Mouse (Mus musculus) hindbrain, embryonic 14.5 days (tissue): ENCODE measurements around the gene Cab39l. TPM values are rescaled to one million over a fixed set of nuclear protein-coding genes. Genes with fewer than 3 reads are reported as not detected.
A peak's percentile ranks its signal among the peaks of the same experiment; 100 is the strongest.
"Not testable (repeated sequence)": the region's sequence is repeated elsewhere in the genome, so short reads cannot be mapped to it uniquely, and the experiment has no call there.

Experiments used
- ATAC-seq: fragments of 200-750 bp; cut with Nextera tagmentation; 2 replicates; pipeline ENCODE4 v1.8.0; 2017; ENCODE audit warnings: moderate number of reproducible peaks, mild to moderate bottlenecking, moderate TSS enrichment, moderate library complexity; ENCODE audit not compliant: low FRiP score
- DNase-seq: peaks from one replicate; pipeline ENCODE4 v3.0.0-alpha.2; 2015; ENCODE audit warnings: low spot score
- H3K27ac ChIP-seq: fragments of 300-500 bp; sonication (generic); 2 replicates; pipeline ENCODE4 v1.5.1; 2014; ENCODE audit warnings: mild to moderate bottlenecking, moderate library complexity
- H3K27me3 ChIP-seq: fragments of 300-500 bp; sonication (generic); 2 replicates; pipeline ENCODE4 v1.6.1; 2014; ENCODE audit warnings: mild to moderate bottlenecking, low read length, mixed read lengths; ENCODE audit not compliant: control insufficient read depth, insufficient read depth
- H3K36me3 ChIP-seq: fragments of 300-500 bp; sonication (generic); replicated peaks from 2 replicates; pipeline ENCODE4 v1.6.1; 2014; ENCODE audit not compliant: control insufficient read depth, insufficient read depth
- H3K4me1 ChIP-seq: fragments of 300-500 bp; sonication (generic); replicated peaks from 2 replicates; pipeline ENCODE4 v1.6.1; 2014; ENCODE audit warnings: antibody characterized with exemption, low read length, mixed read lengths; ENCODE audit not compliant: control insufficient read depth, insufficient read depth
- H3K4me2 ChIP-seq: fragments of 300-500 bp; sonication (generic); replicated peaks from 2 replicates; pipeline ENCODE4 v1.6.1; 2014; ENCODE audit warnings: mild to moderate bottlenecking, moderate library complexity
- H3K4me3 ChIP-seq: fragments of 300-500 bp; sonication (generic); replicated peaks from 2 replicates; pipeline ENCODE4 v1.5.1; 2014; ENCODE audit warnings: mild to moderate bottlenecking, low read length
- H3K9ac ChIP-seq: fragments of 300-500 bp; sonication (generic); 2 replicates; pipeline ENCODE4 v1.6.1; 2014
- H3K9me3 ChIP-seq: fragments of 300-500 bp; sonication (generic); 2 replicates; pipeline ENCODE4 v1.6.1; 2016; ENCODE audit warnings: low read length; ENCODE audit not compliant: control insufficient read depth
- WGBS: fragments of 180-500 bp; shearing (Covaris S2); extraction: QIAGEN DNeasy Blood & Tissue Kit; methylation state at CpG from one replicate; pipeline ENCODE4 v1.1.7; 2014; 5-methylcytosine and 5-hydroxymethylcytosine counted together
- polyA plus RNA-seq: library from polyadenylated mRNA; unstranded; fragments of >200 nt; fragmentation: Nextera tagmentation; extraction: Ambion mirVana; gene quantifications from 2 replicates; pipeline ENCODE4 v1.2.1, GENCODE M21; 2014

Gene Cab39l
- polyA plus RNA-seq, 1 experiment from 2014 or later: 32.2 TPM

- H3K36me3 ChIP-seq: no peaks in the 10 kb centered on the region
- H3K27me3 ChIP-seq: no peaks in the 10 kb centered on the region
- no peaks in the 10 kb centered on the region for H3K9me3 ChIP-seq
- 50% methylated on average over 14 of the region's 14 CpGs for WGBS
- H3K4me3 ChIP-seq: no peak overlapping the region
- no peak overlapping the region for H3K4me2 ChIP-seq
- no peaks in the 10 kb centered on the region for H3K4me1 ChIP-seq
- H3K27ac ChIP-seq: no peak overlapping the region
- no peak overlapping the region for H3K9ac ChIP-seq
- DNase-seq: peak; percentile 80
- ATAC-seq: no peak
Observed at GRCm38 (mm10) chr14:59612920-59613625, 172.3 kb downstream of the Cab39l start.

- not testable (repeated sequence) for H3K27ac ChIP-seq, H3K9ac ChIP-seq, H3K4me2 ChIP-seq, H3K9me3 ChIP-seq, DNase-seq, ATAC-seq, H3K4me3 ChIP-seq, H3K4me1 ChIP-seq, H3K27me3 ChIP-seq, H3K36me3 ChIP-seq
- 88% methylated on average over 3 of the region's 3 CpGs for WGBS
Observed at GRCm38 (mm10) chr14:59614149-59614548, 173.4 kb downstream of the Cab39l start.

GRCm38 (mm10) chr14:59616802-59617201 is 176.0 kb downstream of the Cab39l start:
- no peaks in the 10 kb centered on the region for H3K9me3 ChIP-seq
- no peak overlapping the region for H3K4me2 ChIP-seq
- no peak overlapping the region for H3K9ac ChIP-seq
- no peaks in the 10 kb centered on the region for H3K4me1 ChIP-seq
- H3K27me3 ChIP-seq: no peaks in the 10 kb centered on the region
- H3K36me3 ChIP-seq: no peaks in the 10 kb centered on the region
- no peak for ATAC-seq
- no peak overlapping the region for H3K27ac ChIP-seq
- WGBS: 78% methylated on average over 7 of the region's 7 CpGs
- no peak for DNase-seq
- H3K4me3 ChIP-seq: no peak overlapping the region

GRCm38 (mm10) chr14:59624326-59624885 is 183.6 kb downstream of the Cab39l start:
- Histone ChIP-seq H3K9ac (no peak overlapping the region), H3K36me3 (no peaks in the 10 kb centered on the region), H3K4me1 (peaks cover 16% of the 10 kb centered on the region), H3K4me3 (no peak overlapping the region), H3K27me3 (peaks cover 11% of the 10 kb centered on the region), H3K4me2 (no peak overlapping the region), H3K9me3 (no peaks in the 10 kb centered on the region), H3K27ac (no peak overlapping the region)
- ATAC-seq (no peak), DNase-seq (no peak)
- WGBS: 42% methylated on average over 9 of the region's 9 CpGs

- Histone ChIP-seq H3K9me3 (no peaks in the 10 kb centered on the region), H3K4me1 (peaks cover 16% of the 10 kb centered on the region), H3K4me2 (peak within 1 kb of the TSS; percentile 67), H3K9ac (peak within 1 kb of the TSS; percentile 64), H3K4me3 (peak within 1 kb of the TSS; percentile 66), H3K36me3 (no peaks in the 10 kb centered on the region), H3K27ac (peak within 1 kb of the TSS; percentile 60), H3K27me3 (peaks cover 11% of the 10 kb centered on the region)
- ATAC-seq: peak; percentile 92
- under 1% methylated on average over 54 of the region's 65 CpGs for WGBS
- peak; percentile 82 for DNase-seq
Observed at GRCm38 (mm10) chr14:59625158-59625805, 184.5 kb downstream of the Cab39l start, which contains the start of gene Shisa2. Gene Shisa2, plus strand, starts transcription at chr14:59625308.

- Histone ChIP-seq H3K27ac (peak overlapping the region; percentile 60), H3K9me3 (no peaks in the 10 kb centered on the region), H3K36me3 (no peaks in the 10 kb centered on the region), H3K27me3 (peaks cover 11% of the 10 kb centered on the region), H3K4me3 (peak overlapping the region; percentile 66), H3K4me2 (peak overlapping the region; percentile 67), H3K4me1 (peaks cover 16% of the 10 kb centered on the region), H3K9ac (peak overlapping the region; percentile 64)
- DNase-seq (peak; percentile 58), ATAC-seq (peak; percentile 60)
- WGBS: 0% methylated on average over 49 of the region's 51 CpGs
Observed at GRCm38 (mm10) chr14:59625806-59626364, 185.1 kb downstream of the Cab39l start.

- Histone ChIP-seq H3K9ac (peak overlapping the region; percentile 64; the same call in 1 of the 2 replicates), H3K27me3 (peaks cover 11% of the 10 kb centered on the region), H3K9me3 (no peaks in the 10 kb centered on the region), H3K4me2 (peak overlapping the region; percentile 67), H3K4me3 (peak overlapping the region; percentile 66), H3K4me1 (peaks cover 16% of the 10 kb centered on the region), H3K36me3 (no peaks in the 10 kb centered on the region), H3K27ac (no peak overlapping the region)
- DNase-seq (no peak), ATAC-seq (no peak)
- 36% methylated on average over 8 of the region's 8 CpGs for WGBS
Observed at GRCm38 (mm10) chr14:59626711-59627110, 185.9 kb downstream of the Cab39l start.

GRCm38 (mm10) chr14:59627142-59627680 is 186.4 kb downstream of the Cab39l start:
- H3K9me3 ChIP-seq: no peaks in the 10 kb centered on the region
- peaks cover 9% of the 10 kb centered on the region for H3K27me3 ChIP-seq
- DNase-seq (no peak), ATAC-seq (no peak)
- peaks cover 16% of the 10 kb centered on the region for H3K4me1 ChIP-seq
- H3K4me3 ChIP-seq: peak overlapping the region; percentile 66
- WGBS: 32% methylated on average over 8 of the region's 9 CpGs
- H3K9ac ChIP-seq: no peak overlapping the region; the same call in 1 of the 2 replicates
- H3K36me3 ChIP-seq: no peaks in the 10 kb centered on the region
- no peak overlapping the region; the same call in 1 of the 2 replicates for H3K27ac ChIP-seq
- peak overlapping the region; percentile 67 for H3K4me2 ChIP-seq

- Histone ChIP-seq H3K27ac (no peak overlapping the region; the same call in 1 of the 2 replicates), H3K36me3 (no peaks in the 10 kb centered on the region)
- 44% methylated on average over 7 of the region's 7 CpGs for WGBS
Observed at GRCm38 (mm10) chr14:59627823-59628222, 187.1 kb downstream of the Cab39l start.

More at GRCm38 (mm10) chr14:59627823-59628222, 187.1 kb downstream of the Cab39l start:
- no peaks in the 10 kb centered on the region for H3K9me3 ChIP-seq
- H3K4me2 ChIP-seq: peak overlapping the region; percentile 67
- H3K9ac ChIP-seq: no peak overlapping the region
- peaks cover 16% of the 10 kb centered on the region for H3K4me1 ChIP-seq
- peaks cover 7% of the 10 kb centered on the region; the same call in 1 of the 2 replicates for H3K27me3 ChIP-seq
- DNase-seq (peak; percentile 50), ATAC-seq (no peak)
- peak overlapping the region; percentile 66 for H3K4me3 ChIP-seq
